Mouse (Mus musculus): ENCODE results near the gene Gtf2a1.

DNA sequence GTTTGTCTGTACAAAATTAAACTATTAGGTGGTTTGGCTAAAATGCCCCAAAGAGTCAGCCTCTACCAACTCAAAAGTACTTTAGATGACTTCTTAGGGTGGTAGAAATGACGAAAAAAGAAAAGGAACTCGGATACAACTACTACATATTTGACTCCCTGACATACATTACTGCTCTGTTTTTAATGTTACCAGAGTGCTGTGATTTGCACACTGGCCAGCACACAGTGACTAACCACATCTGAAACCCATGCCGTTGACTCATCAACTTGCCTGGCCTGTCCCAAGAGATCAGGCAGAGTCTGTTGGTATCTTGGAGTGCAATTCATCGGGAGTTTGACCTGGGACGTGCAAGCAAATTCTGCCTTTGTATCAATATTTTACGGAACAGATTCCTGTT is 429 bp upstream of the Gtf2a1 start:
- TF ChIP-seq NRF1 (IDR thresholded peaks at IDR 0.05; ENCODE audit: low read depth, low read length) = no peak
- no peak for TF ChIP-seq USF1 (IDR thresholded peaks at IDR 0.05; ENCODE audit: low read depth, low read length)
- TF ChIP-seq ZC3H11A (IDR thresholded peaks at IDR 0.05; ENCODE audit: low read depth, low read length) = no peak
